Mouse (Mus musculus) lung, postnatal 0 days (tissue): ENCODE results near the gene Ankrd31.

Experiments used
- CTCF ChIP-seq: IDR thresholded peaks from 2 replicates; pipeline ENCODE4 v1.5.1; 2016; ENCODE audit warnings: antibody characterized with exemption, mild to moderate bottlenecking
- EP300 ChIP-seq: IDR thresholded peaks from 2 replicates; pipeline ENCODE4 v1.6.1; 2016; ENCODE audit warnings: antibody characterized with exemption, mild to moderate bottlenecking, control low read depth

DNA sequence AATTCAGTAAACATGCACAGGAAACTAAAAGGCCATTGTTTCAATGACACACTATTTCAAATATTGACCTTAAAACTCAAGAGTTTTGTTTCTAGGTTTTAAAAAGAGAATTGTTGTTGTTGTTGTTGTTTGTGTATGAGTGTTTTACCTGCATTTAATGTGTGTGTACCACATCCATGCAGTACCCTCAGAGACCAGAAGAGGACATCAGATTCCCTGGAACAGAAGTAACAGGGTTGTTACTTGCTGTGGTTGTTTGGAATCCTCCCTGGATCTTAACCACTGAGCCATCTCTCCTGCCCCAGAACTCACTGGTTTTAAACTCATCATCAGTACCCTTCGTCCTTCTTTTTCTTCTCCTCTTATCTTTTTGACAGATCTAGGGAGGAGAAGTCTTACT, 105.2 kb downstream of the Ankrd31 start:
- peak; percentile 60 for TF ChIP-seq CTCF
- no peak for TF ChIP-seq EP300
